Mouse (Mus musculus) heart, postnatal 14 days (tissue): ENCODE measurements at regions not wholly inside any gene's neighbourhood (a gene's known extent, or its start where the extent isn't known, plus 50 kb on each side); places are given as distances from the start of the nearest gene placed in this dataset.

Experiments
- DNase-seq, 2 experiments: peaks; one replicate each; pipeline ENCODE4 v3.0.0; 2021 to 2022
- intact Hi-C: fragments of 180-260 bp; cut with DNase I; formaldehyde crosslinking; loops from one replicate; pipeline ENCODE4 v1.15.1; 2025

GRCm38 (mm10) chr16:74984207-74984606 is 572.6 kb upstream of the Robo2 start:
- intact Hi-C loops = no loop called here
- no peak for DNase-seq

GRCm38 (mm10) chr16:74966099-74966498 is 554.5 kb upstream of the Robo2 start:
- DNase-seq = no peak
- intact Hi-C loops = no loop called here

- intact Hi-C loops = no loop called here
- no peak for DNase-seq
These were observed 518.1 kb upstream of the Robo2 start for GRCm38 (mm10) chr16:74929739-74930138.

GRCm38 (mm10) chr16:74900835-74901234 is 489.2 kb upstream of the Robo2 start:
- DNase-seq = peak; percentile 6 to 21
- intact Hi-C loops = no loop called here

GRCm38 (mm10) chr16:74887724-74888123 is 476.1 kb upstream of the Robo2 start:
- intact Hi-C loops = no loop called here
- no peak for DNase-seq

GRCm38 (mm10) chr16:74878603-74879002 is 467.0 kb upstream of the Robo2 start:
- intact Hi-C loops = no loop called here
- DNase-seq = no peak

- intact Hi-C loops = no loop called here
- DNase-seq = no peak
These were observed 462.1 kb upstream of the Robo2 start for GRCm38 (mm10) chr16:74873756-74874155.

- intact Hi-C loops = no loop called here
- DNase-seq = no peak
These were observed 446.1 kb upstream of the Robo2 start for GRCm38 (mm10) chr16:74857752-74858151.

- intact Hi-C loops = no loop called here
- DNase-seq = no peak
These were observed 428.4 kb upstream of the Robo2 start for GRCm38 (mm10) chr16:74840006-74840405.

- DNase-seq = no peak
- intact Hi-C loops = no loop called here
These were observed 402.8 kb upstream of the Robo2 start for GRCm38 (mm10) chr16:74814386-74814785.

GRCm38 (mm10) chr16:74809154-74809825 is 397.7 kb upstream of the Robo2 start:
- no peak for DNase-seq
- intact Hi-C loops = loop anchor here (10.0 kb wide), 1 partner anchor 1814 kb away; no protein-coding TSS in a partner anchor

- intact Hi-C loops = loop anchor here (10.0 kb wide), 1 partner anchor 1812 kb away; no protein-coding TSS in a partner anchor
- DNase-seq = no peak
These were observed 395.1 kb upstream of the Robo2 start for GRCm38 (mm10) chr16:74806775-74807174.

GRCm38 (mm10) chr16:74801296-74801695 is 389.7 kb upstream of the Robo2 start:
- peak; percentile 9 to 39 for DNase-seq
- intact Hi-C loops = loop anchor here (10.0 kb wide), 1 partner anchor 1806 kb away; no protein-coding TSS in a partner anchor

- intact Hi-C loops = no loop called here
- DNase-seq = no peak
These were observed 384.7 kb upstream of the Robo2 start for GRCm38 (mm10) chr16:74796303-74796653.

GRCm38 (mm10) chr16:74795360-74796302 is 384.0 kb upstream of the Robo2 start:
- DNase-seq = no peak
- intact Hi-C loops = no loop called here

- intact Hi-C loops = no loop called here
These were observed 373.9 kb upstream of the Robo2 start for GRCm38 (mm10) chr16:74785365-74786119.

GRCm38 (mm10) chr16:74780388-74780787 is 368.8 kb upstream of the Robo2 start:
- intact Hi-C loops = no loop called here

More at GRCm38 (mm10) chr16:74785365-74786119, 373.9 kb upstream of the Robo2 start:
- DNase-seq = no peak

GRCm38 (mm10) chr16:74768264-74768663 is 356.6 kb upstream of the Robo2 start:
- no peak for DNase-seq
- intact Hi-C loops = no loop called here

More at GRCm38 (mm10) chr16:74780388-74780787, 368.8 kb upstream of the Robo2 start:
- DNase-seq = no peak

GRCm38 (mm10) chr16:74756720-74757345 is 345.2 kb upstream of the Robo2 start:
- intact Hi-C loops = no loop called here
- no peak for DNase-seq

- no peak for DNase-seq
- intact Hi-C loops = no loop called here
These were observed 339.3 kb upstream of the Robo2 start for GRCm38 (mm10) chr16:74750900-74751299.
